Mouse (Mus musculus) T-cell, adult 2 months (primary cell): ENCODE measurements at regions not wholly inside any gene's neighbourhood (a gene's known extent, or its start where the extent isn't known, plus 50 kb on each side); places are given as distances from the start of the nearest gene placed in this dataset.

ENCODE experiments used
- DNase-seq: peaks from one replicate; pipeline ENCODE4 v3.0.0; 2022; ENCODE audit warnings: low spot score

DNA sequence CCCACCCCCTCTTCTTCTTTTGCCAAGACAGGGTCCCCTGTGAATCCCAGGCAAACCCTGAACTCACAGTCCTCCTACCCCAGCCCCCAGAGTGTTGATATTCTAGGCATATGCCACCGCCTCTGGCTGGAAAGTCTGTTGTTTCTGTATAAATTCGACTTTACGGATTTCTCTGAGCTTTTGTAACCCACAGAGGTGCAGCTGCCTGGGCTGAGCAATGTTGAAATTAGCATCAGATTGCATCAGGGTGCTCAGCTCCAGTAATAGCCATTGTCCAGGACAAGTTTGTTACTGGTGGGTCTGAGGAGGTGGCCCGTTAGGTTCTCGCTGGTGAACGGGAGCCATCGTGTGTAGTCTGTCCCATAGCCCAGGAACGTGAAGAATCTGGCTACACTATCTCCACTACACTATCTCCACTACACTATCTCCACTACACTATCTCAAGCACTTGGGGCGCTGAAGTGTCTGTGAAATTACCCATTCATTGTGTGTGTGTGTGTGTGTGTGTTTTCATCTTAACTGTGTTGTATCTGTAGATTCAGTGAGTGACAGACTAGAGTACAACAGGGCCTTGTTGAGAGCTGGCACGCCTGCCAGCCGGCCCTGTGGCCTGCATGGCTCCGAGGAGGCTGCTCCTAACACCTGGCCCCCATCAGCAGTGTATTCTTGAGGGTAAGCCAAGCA is 92.4 kb upstream of the Hnrnpk start:
- no peak for DNase-seq

DNA sequence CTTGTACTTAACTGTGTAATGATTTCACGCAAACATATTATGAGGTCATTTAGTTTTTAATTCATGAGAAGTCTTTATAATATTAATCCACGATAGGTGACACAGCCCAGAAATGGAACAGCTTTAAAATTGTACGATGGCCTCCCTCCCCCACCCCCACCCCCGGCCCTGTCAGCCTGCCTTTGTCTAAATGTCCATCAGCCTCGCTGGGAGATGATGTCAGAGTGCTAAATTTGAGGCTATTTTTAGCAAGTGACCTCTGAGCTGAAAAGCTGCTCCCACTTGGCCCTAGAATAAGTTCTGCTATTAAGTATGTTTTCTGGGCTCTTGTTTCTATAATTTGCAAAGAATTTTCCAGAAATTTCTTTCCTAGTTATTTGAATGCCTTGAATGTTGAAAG is 91.6 kb upstream of the Hnrnpk start:
- no peak for DNase-seq

DNA sequence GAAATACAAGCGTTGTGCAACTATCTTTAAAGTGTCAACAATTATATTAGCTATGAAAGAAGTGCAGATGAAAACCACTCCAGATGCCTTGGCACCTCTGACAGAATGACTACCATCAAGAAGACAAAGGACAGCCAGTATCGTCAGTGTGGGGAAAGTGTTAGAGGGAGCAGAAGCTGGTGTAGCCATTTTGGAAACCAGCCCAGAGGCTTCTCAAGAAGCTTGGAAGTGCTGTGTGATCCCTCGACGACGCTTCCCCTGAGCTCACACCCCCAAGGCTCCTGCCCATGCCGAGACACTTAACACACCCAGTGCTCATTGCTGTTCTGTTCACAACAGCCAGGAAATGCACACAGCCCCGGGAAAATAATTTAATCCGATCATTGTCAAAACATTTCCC is 87.7 kb upstream of the Hnrnpk start:
- no peak for DNase-seq

DNA sequence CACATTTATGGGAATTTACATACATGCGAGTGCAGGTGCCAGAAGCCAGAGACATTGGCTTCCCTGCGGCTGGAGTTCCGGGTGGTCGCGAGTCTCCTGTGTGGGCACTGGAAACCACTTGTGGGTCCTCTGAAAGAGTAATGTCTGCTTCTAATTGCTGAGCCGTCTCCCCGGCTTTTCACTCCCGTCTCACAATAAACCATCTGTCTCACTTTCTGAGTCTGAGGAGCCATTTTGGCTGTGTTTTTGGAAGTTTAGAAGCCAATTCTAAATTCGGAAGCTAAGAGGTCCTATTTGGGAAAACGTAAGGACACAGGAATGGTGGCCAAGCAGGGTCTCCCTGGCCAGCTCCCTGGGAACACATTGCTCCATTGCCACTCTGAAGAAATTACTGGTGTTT is 81.9 kb upstream of the Hnrnpk start:
- DNase-seq: no peak

DNA sequence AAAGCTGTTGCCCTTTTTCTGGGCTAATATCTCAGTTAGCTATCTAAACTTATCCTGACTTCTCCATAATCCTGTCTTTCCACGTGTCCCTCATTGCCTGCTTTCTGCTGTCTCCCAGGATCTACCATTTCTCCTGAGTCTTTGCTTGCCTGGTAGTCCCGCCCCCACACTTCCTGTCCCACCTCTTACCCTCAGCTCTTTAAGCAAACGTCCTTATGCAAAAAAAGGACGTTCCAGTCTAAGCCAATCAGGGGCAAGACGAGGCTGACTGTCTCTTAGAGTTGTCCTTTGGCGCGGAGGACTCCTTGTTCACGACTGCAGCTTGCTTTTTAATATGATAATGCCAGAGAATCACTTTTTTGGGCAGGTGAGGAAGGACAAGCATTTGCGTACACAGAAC is 79.6 kb upstream of the Hnrnpk start:
- DNase-seq: no peak

DNA sequence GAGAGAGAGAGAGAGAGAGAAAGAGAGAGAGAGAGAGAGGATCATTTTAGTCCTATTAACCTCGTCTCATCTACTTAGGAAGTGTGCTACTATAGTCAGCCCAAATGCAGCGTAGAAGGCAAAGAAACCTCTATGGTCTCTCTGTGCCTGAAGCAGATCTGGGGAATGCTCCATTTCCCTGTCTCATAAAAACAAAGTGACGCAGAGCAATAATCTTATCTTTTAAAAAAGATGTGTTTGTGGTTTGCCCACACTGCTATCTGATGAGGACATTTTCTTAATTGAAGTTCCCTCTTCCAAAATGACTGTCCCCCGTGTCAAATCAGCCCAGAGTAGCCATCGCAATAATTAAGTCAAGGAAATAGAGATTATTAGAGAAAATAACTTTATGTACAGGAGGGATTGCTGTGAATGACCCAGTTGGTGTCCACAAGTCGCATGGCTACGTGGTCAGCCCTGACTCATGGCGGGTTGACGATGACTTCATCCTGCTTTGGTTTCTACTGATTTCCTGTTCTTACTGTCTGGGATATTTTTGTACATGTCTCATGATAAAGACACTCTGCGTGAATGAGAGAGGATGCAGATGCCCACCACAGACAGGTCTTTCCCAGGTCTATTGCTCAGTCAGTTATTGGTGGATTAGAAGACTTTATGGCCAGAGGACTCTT is 77.9 kb upstream of the Hnrnpk start:
- DNase-seq: no peak

DNA sequence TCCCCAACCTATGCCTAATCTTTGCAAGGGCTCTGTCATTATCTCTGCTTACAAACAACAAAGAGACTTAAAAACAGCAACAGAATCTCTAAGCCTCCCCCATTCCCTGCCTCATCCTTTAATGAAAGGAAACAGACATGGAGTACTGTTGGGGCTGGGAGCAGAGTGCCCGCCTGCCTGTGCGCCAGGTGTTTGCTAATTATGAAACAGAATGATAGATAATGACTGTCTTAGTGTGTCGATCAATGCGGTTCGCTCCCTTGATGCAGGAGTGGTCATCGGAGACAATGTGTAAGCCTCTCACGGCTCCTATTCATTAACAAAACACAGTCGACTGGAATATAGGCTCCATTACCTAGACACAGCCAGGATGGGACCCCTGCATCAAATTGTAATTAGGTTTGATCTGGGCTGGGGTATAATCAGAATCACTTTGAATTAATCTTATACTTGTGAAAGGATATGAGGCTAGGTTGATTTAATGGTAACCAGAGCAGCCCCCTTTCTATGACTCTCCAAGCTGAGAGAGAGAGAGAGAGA is 77.3 kb upstream of the Hnrnpk start:
- DNase-seq: no peak

DNA sequence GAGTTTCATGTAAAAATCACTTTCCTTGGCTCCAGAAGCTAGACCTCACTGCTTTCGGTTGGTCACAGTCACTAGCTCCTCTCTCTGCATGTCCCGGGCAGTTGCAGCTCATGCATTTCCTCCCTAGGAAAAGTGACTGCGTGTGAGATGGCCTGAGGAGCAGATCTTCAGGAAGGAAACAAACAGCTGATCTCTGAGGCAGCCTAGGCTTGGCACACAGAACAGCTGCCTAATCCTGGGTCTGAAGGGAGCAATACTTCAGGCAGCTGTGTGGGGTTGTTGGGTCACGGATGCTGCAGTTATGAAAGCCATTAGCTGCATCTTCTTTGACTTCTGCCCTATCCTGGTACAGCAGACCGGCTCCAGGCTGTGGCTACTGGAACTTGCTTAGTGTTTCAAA is 75.3 kb upstream of the Hnrnpk start:
- no peak for DNase-seq

DNA sequence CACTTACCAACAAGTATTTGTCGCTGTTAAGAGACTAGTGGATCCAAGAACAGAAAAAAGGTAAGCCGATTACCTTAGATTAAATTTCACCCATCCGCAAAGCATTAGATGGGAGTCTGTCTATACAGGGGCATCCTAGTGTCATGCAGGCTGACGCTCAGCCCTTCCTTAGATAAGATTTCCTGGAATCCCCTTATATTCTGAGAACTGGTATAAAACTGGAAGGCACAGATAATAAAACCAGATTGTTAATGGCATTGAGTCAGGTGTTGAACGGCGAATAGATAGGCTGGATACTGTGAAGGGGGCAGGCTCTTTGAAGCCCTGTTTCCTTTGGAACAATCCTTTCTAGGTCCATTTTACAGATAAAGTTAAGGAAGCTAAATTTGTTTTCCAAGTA is 74.1 kb upstream of the Hnrnpk start:
- no peak for DNase-seq

DNA sequence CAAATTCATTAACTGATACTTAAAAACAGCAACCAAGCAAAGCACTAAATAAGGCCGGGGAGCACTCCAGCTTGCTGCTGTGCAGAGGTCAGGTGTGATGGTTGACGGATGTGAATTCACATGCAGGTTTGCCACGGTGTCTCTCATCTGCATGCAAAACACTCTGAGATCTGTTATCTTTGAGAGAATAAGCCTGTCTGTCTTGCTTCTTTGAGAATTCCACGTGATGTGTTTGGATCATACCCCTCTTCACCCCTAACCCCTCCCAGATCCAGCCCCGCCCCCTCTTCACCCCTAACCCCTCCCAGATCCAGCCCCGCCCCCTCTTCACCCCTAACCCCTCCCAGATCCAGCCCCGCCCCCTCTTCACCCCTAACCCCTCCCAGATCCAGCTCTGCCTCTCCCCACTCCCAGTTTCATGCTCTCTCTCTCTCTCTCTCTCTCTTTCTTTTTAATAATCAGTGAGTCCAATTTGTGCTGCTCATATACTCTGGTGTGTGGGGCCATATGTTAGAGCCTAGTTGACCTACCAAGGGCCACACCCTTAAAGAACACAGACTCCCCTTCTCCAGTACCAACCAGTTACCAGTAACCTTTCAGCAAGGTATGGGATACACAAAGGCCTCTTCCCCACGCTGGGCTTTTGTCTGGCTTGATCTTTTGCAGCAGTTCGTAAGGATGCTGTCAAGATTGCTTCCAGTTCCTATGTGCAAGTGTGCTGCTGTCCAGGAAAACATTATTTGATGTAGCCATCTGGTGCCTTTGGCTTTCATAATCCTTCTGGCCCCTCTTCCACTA is 73.1 kb upstream of the Hnrnpk start:
- no peak for DNase-seq

DNA sequence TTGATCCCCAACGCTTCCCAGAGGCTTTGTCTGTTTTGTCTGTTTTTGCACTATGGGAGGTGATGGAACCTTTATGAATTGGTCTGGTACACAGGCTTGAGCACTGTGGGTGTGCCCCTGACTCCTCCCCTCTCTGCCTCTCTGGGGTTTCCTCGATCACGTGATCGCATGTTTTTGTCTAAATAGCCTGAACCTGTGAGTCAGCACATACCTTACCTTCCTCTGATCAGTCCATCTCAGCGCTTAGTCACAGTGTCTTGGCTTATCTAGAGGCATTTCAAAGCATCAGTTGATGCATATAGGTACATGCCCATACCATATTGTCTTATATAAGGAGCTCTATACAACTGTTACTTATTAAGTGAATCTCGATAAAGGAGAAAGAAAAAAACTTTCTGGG is 72.4 kb upstream of the Hnrnpk start:
- no peak for DNase-seq

DNA sequence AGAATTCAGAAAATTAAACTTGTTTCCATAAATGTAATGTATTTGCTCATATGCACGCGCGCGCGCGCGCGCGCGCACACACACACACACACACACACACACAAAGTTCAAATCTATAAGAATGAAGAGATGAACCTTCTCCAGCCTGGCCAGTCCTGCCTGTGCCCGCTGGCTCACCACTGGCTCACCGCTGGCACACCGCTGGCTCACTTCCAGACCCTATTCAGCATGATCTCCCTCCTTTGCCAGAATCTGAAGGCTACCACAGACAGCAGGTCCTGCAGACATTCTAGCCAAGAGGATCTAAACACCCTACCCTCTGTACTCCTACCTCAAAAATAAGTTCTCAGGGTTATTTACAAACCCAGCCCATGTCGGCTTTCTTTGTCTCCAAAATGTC is 69.3 kb upstream of the Hnrnpk start:
- no peak for DNase-seq

DNA sequence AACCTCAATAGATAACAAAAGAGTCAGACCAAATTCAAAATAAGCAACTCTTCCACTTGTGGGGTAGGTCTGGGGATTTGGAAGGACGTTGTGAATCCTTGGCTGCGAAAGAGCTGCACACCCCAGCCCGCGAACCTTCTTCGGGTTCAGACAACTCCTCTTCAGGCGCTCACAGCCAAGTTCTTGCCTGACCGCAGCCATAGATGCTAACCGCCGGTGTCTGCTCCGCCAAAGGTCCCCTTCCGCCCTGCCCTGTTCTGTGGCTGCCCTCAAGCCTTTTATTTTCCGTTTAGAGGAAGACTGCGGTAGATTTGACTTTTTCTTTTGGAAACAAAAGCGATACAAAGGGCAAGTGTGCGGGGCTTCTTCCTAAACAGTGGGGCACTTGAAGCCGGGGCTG is 68.6 kb upstream of the Hnrnpk start:
- peak; percentile 43 for DNase-seq

DNA sequence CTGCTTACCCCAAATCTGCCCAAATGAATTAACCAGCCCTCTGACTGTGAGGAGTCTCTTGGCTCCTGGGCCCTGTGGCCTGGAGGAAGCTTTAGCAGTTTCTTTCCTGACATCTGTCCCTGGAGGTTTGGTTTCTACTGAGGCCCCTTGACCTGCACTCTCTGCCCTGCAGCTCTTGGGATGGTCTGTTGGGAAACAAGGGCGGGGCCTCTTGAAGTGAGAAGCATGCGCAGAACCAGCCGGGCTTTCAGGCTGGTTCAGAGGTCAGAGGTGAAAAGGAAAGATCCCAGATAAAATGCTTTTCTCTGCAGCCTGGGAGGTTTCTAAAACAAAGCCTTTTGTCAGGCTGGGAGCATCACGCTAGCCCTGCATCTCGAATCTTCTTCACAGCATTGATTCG is 66.6 kb upstream of the Hnrnpk start:
- no peak for DNase-seq

DNA sequence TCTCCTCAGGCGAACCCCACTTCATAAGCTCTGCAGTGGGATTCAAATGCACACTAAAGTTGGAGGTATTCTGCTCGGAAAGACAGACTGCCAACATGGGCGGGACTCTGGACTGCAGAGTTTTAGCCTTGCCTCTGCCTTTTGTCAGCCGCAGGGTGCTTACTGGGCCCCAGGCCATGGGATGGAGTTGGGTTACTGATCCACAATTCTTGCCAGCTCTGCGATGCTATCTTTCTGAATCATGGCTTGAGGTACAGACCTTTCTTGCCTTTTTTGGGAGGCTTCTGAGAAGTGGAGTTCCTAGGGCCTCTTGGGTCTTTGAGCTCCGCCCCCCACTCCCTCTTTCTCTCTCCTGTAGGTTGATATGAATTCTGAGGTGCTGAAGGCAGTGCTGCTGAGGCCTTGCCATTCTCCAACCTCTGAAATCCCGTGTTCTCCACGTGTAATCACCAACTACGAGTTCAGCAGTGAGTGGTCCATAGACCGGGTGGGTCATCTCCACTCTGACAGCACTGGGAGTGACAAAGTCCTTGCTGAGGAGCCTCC is 64.0 kb upstream of the Hnrnpk start:
- no peak for DNase-seq

DNA sequence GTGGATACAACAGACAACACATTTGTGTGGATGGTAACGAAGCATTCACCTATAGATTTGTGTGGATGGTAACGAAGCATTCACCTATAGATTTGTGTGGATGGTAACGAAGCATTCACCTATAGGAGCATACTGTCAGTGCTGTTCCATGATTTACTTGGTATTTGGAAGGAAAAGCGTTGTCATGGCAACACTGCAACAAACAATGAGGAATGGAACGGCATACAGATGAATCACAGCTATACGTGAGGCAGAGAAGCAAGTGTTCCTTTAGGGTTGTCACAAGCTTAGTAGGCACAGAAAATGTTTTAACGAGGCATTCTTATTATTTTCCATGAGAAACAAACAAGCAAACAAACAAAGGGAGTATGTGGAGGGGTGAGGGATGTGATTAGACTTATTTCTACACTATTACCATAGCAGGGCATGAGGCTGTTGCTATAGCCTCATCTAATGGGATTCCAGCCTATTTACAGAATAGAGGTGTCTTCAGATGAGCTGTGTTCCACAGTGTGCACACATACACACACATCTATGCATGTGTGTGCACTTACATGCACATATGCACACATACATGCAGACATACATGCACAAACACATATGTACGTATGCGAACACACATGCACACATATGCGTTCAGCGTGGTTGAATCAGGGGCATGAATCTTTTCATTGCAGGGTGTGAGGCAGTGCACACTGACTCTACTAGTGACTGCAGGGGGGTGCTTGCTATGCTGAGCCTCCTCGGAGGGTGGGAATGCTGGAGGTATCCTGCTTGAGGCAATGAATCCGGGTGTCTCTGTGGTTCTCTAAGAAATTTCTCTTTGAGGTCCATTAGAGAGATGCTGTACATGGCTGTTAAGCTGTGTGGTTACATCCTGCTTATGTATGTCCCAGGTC is 62.3 kb upstream of the Hnrnpk start:
- no peak for DNase-seq
